Mouse (Mus musculus): ENCODE data around the gene Slc25a13. TPM values are rescaled to one million over a fixed set of nuclear protein-coding genes. Genes with fewer than 3 reads are reported as not detected.

Slc25a13 gene
- polyA plus RNA-seq (2012; ENCODE audit: insufficient read depth, insufficient read length, low replicate concordance, missing spikeins) = not detected in 2 replicates

DNA sequence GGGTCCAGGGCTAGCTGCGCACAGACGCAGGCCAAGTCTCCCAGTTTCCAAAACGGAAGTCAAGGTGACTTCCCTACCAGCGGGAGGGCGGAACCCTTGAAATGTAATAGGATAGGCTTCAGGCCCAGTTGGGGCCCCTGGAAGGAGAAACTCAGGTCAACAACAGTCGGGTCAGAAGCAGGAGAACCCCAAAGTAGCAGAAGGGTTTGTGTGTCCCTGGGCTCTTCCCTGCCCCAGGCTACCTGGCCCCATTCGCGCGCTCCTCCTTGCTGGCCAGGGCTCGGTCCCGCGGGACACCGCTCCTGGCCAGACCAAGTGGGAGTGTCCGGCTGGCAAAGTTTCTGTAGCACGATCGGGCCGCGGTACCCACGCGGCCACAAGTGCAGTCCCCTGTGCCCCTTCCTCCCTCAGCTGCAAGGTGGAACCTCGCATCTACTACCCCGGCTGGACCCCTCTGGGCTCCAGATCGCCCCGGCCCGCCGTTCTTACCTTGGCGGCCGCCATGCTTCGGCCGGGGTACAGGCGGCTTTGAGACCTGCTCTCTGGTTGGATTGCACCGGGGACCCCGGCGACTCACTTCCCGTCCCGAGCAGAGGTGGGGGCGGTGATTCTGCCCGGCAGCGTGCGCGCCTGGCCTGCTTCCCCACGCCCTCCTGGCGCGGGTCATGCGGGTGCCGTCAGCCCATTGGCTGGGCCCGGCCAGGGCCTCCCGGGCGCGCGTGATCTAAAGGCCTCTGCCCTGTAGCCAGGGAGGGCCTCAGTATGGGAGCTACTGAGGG lies at the start of gene Slc25a13:
Gene Slc25a13, minus strand, starts transcription at position 667 of the 779 bp plus-strand sequence.
- WGBS = 3% methylated on average over 51 of the region's 51 CpGs
- H3K4me1 ChIP-seq (ENCODE audit: control insufficient read depth, insufficient read depth, low read length) = peaks cover 15% of the 10 kb centered on the region
- H3K4me3 ChIP-seq (ENCODE audit: insufficient read depth, low read depth, low read length) = peak within 1 kb of the TSS; percentile 61
- H3K27ac ChIP-seq (ENCODE audit: insufficient read depth, low read depth, low read length) = no peak within 1 kb of the TSS
- TF ChIP-seq CTCF (IDR thresholded peaks at IDR 0.05; ENCODE audit: insufficient read depth, low read depth, low read length) (no peak), POLR2A (IDR thresholded peaks at IDR 0.05; ENCODE audit: insufficient read depth, low read depth, low read length) (no peak)

- WGBS = 82% methylated on average over 7 of the region's 7 CpGs
- Histone ChIP-seq H3K27ac (ENCODE audit: insufficient read depth, low read depth, low read length) (no peak overlapping the region), H3K4me1 (ENCODE audit: control insufficient read depth, insufficient read depth, low read length) (no peaks in the 10 kb centered on the region), H3K4me3 (ENCODE audit: insufficient read depth, low read depth, low read length) (no peak overlapping the region)
- TF ChIP-seq CTCF (IDR thresholded peaks at IDR 0.05; ENCODE audit: insufficient read depth, low read depth, low read length) = no peak
- TF ChIP-seq POLR2A (IDR thresholded peaks at IDR 0.05; ENCODE audit: insufficient read depth, low read depth, low read length) = no peak
Observed at GRCm38 (mm10) chr6:6265761-6266160, 48.8 kb upstream of the Slc25a13 start.

- H3K4me3 ChIP-seq (ENCODE audit: insufficient read depth, low read depth, low read length) = no peak overlapping the region
- 87% methylated on average over 4 of the region's 4 CpGs for WGBS
- no peaks in the 10 kb centered on the region for H3K4me1 ChIP-seq (ENCODE audit: control insufficient read depth, insufficient read depth, low read length)
- no peak for TF ChIP-seq CTCF (IDR thresholded peaks at IDR 0.05; ENCODE audit: insufficient read depth, low read depth, low read length)
- TF ChIP-seq POLR2A (IDR thresholded peaks at IDR 0.05; ENCODE audit: insufficient read depth, low read depth, low read length) = no peak
- no peak overlapping the region for H3K27ac ChIP-seq (ENCODE audit: insufficient read depth, low read depth, low read length)
Observed at GRCm38 (mm10) chr6:6263293-6263911, 46.4 kb upstream of the Slc25a13 start.

- TF ChIP-seq POLR2A (IDR thresholded peaks at IDR 0.05; ENCODE audit: insufficient read depth, low read depth, low read length) (no peak), CTCF (IDR thresholded peaks at IDR 0.05; ENCODE audit: insufficient read depth, low read depth, low read length) (no peak)
- H3K27ac ChIP-seq (ENCODE audit: insufficient read depth, low read depth, low read length) = no peak overlapping the region
- no peak overlapping the region for H3K4me3 ChIP-seq (ENCODE audit: insufficient read depth, low read depth, low read length)
- H3K4me1 ChIP-seq (ENCODE audit: control insufficient read depth, insufficient read depth, low read length) = peaks cover 3% of the 10 kb centered on the region; the same call in 1 of the 2 replicates
- 83% methylated on average over 4 of the region's 4 CpGs for WGBS
Observed at GRCm38 (mm10) chr6:6260917-6261316, 43.9 kb upstream of the Slc25a13 start.

DNA sequence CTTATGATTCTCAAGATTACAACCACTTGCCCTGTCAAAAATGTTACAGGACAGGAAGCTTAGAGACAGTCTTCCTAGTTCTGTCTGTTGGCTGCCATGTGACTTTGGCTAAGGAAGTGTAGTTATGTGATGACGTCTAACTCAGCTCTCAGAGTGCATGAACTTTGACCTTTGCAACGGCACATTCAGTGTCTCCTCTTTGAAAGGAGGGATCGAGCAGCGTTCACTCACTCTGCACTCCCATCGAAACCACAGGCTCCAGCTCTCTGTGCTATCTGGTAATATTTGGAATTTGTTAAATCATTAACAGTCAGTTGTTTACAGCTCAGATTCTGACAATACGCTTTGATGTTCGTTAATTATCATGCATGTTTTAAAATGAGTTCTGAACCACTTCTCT lies 31.5 kb upstream of the Slc25a13 start:
- Histone ChIP-seq H3K4me1 (ENCODE audit: control insufficient read depth, insufficient read depth, low read length) (no peaks in the 10 kb centered on the region), H3K27ac (ENCODE audit: insufficient read depth, low read depth, low read length) (no peak overlapping the region), H3K4me3 (ENCODE audit: insufficient read depth, low read depth, low read length) (no peak overlapping the region)
- TF ChIP-seq CTCF (IDR thresholded peaks at IDR 0.05; ENCODE audit: insufficient read depth, low read depth, low read length) (no peak), POLR2A (IDR thresholded peaks at IDR 0.05; ENCODE audit: insufficient read depth, low read depth, low read length) (no peak)
- 79% methylated on average over 7 of the region's 7 CpGs for WGBS

- no peak overlapping the region for H3K4me3 ChIP-seq (ENCODE audit: insufficient read depth, low read depth, low read length)
- WGBS = 97% methylated on average over 1 of the region's 1 CpGs
- TF ChIP-seq CTCF (IDR thresholded peaks at IDR 0.05; ENCODE audit: insufficient read depth, low read depth, low read length) (no peak), POLR2A (IDR thresholded peaks at IDR 0.05; ENCODE audit: insufficient read depth, low read depth, low read length) (no peak)
- H3K4me1 ChIP-seq (ENCODE audit: control insufficient read depth, insufficient read depth, low read length) = no peaks in the 10 kb centered on the region
- no peak overlapping the region for H3K27ac ChIP-seq (ENCODE audit: insufficient read depth, low read depth, low read length)
Observed at GRCm38 (mm10) chr6:6243828-6244227, 26.9 kb upstream of the Slc25a13 start.

DNA sequence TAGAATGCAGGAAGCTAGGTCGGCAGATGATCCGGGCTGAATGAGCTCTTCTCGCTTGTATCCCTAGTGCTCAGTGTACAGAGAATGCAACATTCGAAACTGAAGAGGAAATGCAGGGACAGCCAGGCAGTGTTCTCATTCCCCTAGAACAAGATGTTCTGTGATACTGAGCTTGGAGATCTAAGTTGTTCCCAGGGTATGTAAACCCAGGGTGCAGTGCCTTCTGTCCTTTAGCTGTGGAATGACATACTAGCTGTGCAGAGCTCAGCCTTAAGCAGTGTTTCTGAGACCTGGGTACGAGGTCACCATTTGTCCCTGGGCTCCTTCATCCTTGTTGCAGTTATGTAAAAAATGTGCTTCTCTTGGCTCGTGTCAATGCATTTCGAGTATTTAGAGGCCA lies 25.1 kb upstream of the Slc25a13 start:
- H3K27ac ChIP-seq (ENCODE audit: insufficient read depth, low read depth, low read length) = no peak overlapping the region
- TF ChIP-seq CTCF (IDR thresholded peaks at IDR 0.05; ENCODE audit: insufficient read depth, low read depth, low read length) = no peak
- no peak for TF ChIP-seq POLR2A (IDR thresholded peaks at IDR 0.05; ENCODE audit: insufficient read depth, low read depth, low read length)
- no peaks in the 10 kb centered on the region for H3K4me1 ChIP-seq (ENCODE audit: control insufficient read depth, insufficient read depth, low read length)
- 80% methylated on average over 7 of the region's 7 CpGs for WGBS
- H3K4me3 ChIP-seq (ENCODE audit: insufficient read depth, low read depth, low read length) = no peak overlapping the region

GRCm38 (mm10) chr6:6236788-6237298 lies 19.9 kb upstream of the Slc25a13 start:
- WGBS = 96% methylated on average over 2 of the region's 2 CpGs
- no peaks in the 10 kb centered on the region for H3K4me1 ChIP-seq (ENCODE audit: control insufficient read depth, insufficient read depth, low read length)
- no peak overlapping the region for H3K4me3 ChIP-seq (ENCODE audit: insufficient read depth, low read depth, low read length)
- H3K27ac ChIP-seq (ENCODE audit: insufficient read depth, low read depth, low read length) = no peak overlapping the region
- TF ChIP-seq CTCF (IDR thresholded peaks at IDR 0.05; ENCODE audit: insufficient read depth, low read depth, low read length) (no peak), POLR2A (IDR thresholded peaks at IDR 0.05; ENCODE audit: insufficient read depth, low read depth, low read length) (no peak)

DNA sequence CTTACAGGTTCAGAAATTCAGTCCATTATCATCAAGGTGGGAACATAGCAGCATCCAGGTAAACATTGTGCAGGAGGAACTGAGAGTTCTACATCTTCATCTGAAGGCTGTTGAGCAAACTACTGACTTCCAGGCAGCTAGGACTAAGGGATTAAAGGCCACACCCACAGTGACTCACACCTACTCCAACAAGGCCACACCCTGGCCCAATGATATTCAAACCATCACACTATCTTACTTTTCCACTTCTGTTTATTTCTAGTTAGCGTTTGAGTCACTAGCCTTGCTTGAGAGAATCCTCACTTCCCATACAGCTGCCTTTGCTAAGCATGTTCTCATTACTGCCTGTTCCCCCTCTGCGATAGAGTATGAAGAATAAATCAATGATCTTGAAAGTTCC lies 13.3 kb upstream of the Slc25a13 start:
- 93% methylated on average over 2 of the region's 2 CpGs for WGBS
- TF ChIP-seq CTCF (IDR thresholded peaks at IDR 0.05; ENCODE audit: insufficient read depth, low read depth, low read length) = no peak
- no peak for TF ChIP-seq POLR2A (IDR thresholded peaks at IDR 0.05; ENCODE audit: insufficient read depth, low read depth, low read length)
- H3K4me3 ChIP-seq (ENCODE audit: insufficient read depth, low read depth, low read length) = no peak overlapping the region
- H3K4me1 ChIP-seq (ENCODE audit: control insufficient read depth, insufficient read depth, low read length) = no peaks in the 10 kb centered on the region
- no peak overlapping the region for H3K27ac ChIP-seq (ENCODE audit: insufficient read depth, low read depth, low read length)
